21 mouse cellular contexts compared by ENCODE assay signal in the genomic region with DNA sequence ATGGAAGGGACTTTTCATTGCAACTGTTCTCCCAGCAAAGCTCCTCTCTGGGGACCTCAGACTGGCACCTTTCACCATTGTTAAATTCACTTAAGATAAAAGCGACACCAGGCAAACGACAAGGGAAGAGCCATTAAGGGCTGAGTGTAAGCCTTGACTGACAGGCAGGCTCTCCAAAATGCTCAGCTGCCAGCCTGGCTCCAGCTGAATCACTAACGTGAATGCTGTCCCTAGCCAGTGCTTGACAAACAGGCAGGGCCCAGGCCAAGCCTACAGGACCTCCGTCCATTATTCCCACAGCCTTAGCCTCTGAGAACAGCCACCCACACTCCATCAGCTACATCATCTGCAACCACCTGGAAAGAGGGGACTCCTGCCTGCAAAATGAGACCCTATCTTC.
DNase-seq lines count a peak whose midpoint lies in the region; ATAC-seq lines count a peak whose summit lies in the region.
"Had no signal": no experiment of that assay in that cellular context is flagged by ENCODE, and none has a peak within 500 bp of the region (broad histone marks: within the 10 kb centered on the region; RNA-seq: fewer than 3 reads in every experiment).

No protein-coding gene starts in this region.

- H3K4me3 ChIP-seq in midbrain, embryonic 10.5 days: no peak overlapping the region
- H3K4me3 ChIP-seq in midbrain, embryonic 14.5 days (replicated peaks; ENCODE audit: low read depth, low read length): no peak overlapping the region
- H3K4me3 ChIP-seq: embryonic facial prominence, embryonic 13.5 days; heart, embryonic 13.5 days; intestine, embryonic 15.5 days; kidney, embryonic 15.5 days had no signal

- H3K4me1 ChIP-seq in midbrain, embryonic 10.5 days: peaks cover 18% of the 10 kb centered on the region
- no peaks in the 10 kb centered on the region for H3K4me1 ChIP-seq in midbrain, embryonic 14.5 days (ENCODE audit: control insufficient read depth, insufficient read depth, low read length)
- H3K4me1 ChIP-seq: embryonic facial prominence, embryonic 13.5 days; heart, embryonic 13.5 days; intestine, embryonic 15.5 days; kidney, embryonic 15.5 days had no signal

- H3K36me3 ChIP-seq in midbrain, embryonic 10.5 days: no peaks in the 10 kb centered on the region
- H3K36me3 ChIP-seq in midbrain, embryonic 14.5 days (ENCODE audit: control insufficient read depth, insufficient read depth, low read length): no peaks in the 10 kb centered on the region
- H3K36me3 ChIP-seq: embryonic facial prominence, embryonic 13.5 days; G1E; heart, embryonic 13.5 days; intestine, embryonic 15.5 days; kidney, embryonic 15.5 days had no signal

- H3K27ac ChIP-seq in midbrain, embryonic 10.5 days (replicated peaks): peak overlapping the region; percentile 49; the same call in 1 of the 2 replicates
- no peak overlapping the region for H3K27ac ChIP-seq in midbrain, embryonic 14.5 days (replicated peaks; ENCODE audit: low read depth, low read length)
- H3K27ac ChIP-seq: embryonic facial prominence, embryonic 13.5 days; heart, embryonic 13.5 days; intestine, embryonic 15.5 days; kidney, embryonic 15.5 days had no signal

- no peaks in the 10 kb centered on the region; the same call in 1 of the 2 replicates for H3K9me3 ChIP-seq in midbrain, embryonic 10.5 days (replicated peaks)
- H3K9me3 ChIP-seq in midbrain, embryonic 14.5 days (ENCODE audit: control insufficient read depth, low read length): no peaks in the 10 kb centered on the region
- H3K9me3 ChIP-seq: embryonic facial prominence, embryonic 13.5 days; heart, embryonic 13.5 days; intestine, embryonic 15.5 days had no signal

- 35% methylated on average over 4 of the region's 4 CpGs for WGBS in midbrain, embryonic 10.5 days
- WGBS in midbrain, embryonic 14.5 days: 25% methylated on average over 4 of the region's 4 CpGs

- no peak for ATAC-seq in midbrain, embryonic 14.5 days (ENCODE audit: low FRiP score, low TSS enrichment)
- ATAC-seq: CD4-positive, CD25-positive, alpha-beta regulatory T cell, adult 4 months; intestine, embryonic 15.5 days had no signal

- H3K4me2 ChIP-seq in midbrain, embryonic 14.5 days (ENCODE audit: low read length): no peak overlapping the region
- H3K4me2 ChIP-seq: embryonic facial prominence, embryonic 13.5 days; heart, embryonic 13.5 days; intestine, embryonic 15.5 days; kidney, embryonic 15.5 days had no signal

- H3K27me3 ChIP-seq in midbrain, embryonic 10.5 days (ENCODE audit: low read depth, poor library complexity, severe bottlenecking): peaks cover 51% of the 10 kb centered on the region
- 0 out of 2 replicates have a peak, but pooled peaks cover 6% of the 10 kb centered on the region for H3K27me3 ChIP-seq in midbrain, embryonic 14.5 days (ENCODE audit: control insufficient read depth, insufficient read depth, low read length)
- H3K27me3 ChIP-seq: embryonic facial prominence, embryonic 13.5 days; intestine, embryonic 15.5 days had no signal

- no peak overlapping the region for H3K9ac ChIP-seq in midbrain, embryonic 14.5 days (replicated peaks; ENCODE audit: low read length)
- H3K9ac ChIP-seq: embryonic facial prominence, embryonic 13.5 days; heart, embryonic 13.5 days; intestine, embryonic 15.5 days; kidney, embryonic 15.5 days had no signal

- DNase-seq in cerebellum, postnatal 10 days: peak; percentile 19 to 22
- no peak for DNase-seq in cerebellum, postnatal 4 days (ENCODE audit: low spot score in 2 of 2)
- peak; percentile 82 for DNase-seq in heart, adult 11 months
- DNase-seq in heart, postnatal 4 days: no peak
- DNase-seq in midbrain, embryonic 10.5 days (ENCODE audit: low spot score): no peak
- no peak for DNase-seq in midbrain, embryonic 14.5 days
- no peak for DNase-seq in gastrocnemius, adult 8-10 months (ENCODE audit: low spot score in 2 of 2)
- no peak for DNase-seq in adrenal gland, postnatal 10 days
- DNase-seq: adrenal gland, adult 8-10 months; B cell, adult 2 months; cerebellum, adult 18-20 months; cerebellum, postnatal 25 days; gastrocnemius, postnatal 14 days; heart, postnatal 36 days; kidney, adult 18-20 months had no signal

Comparison
In these comparisons a context has a peak if more than half of its experiments do, and no peak if none do; other contexts are left out.
1. DNase-seq: peak in cerebellum, postnatal 10 days (2 of 2) and heart, adult 11 months (single experiment); none in cerebellum, postnatal 4 days (0 of 2), heart, postnatal 4 days (single experiment), midbrain, embryonic 10.5 days (single experiment), midbrain, embryonic 14.5 days (single experiment), gastrocnemius, adult 8-10 months (0 of 2) and adrenal gland, postnatal 10 days (single experiment).